Mouse (Mus musculus): ENCODE data around the gene Eaf2.

- TF ChIP-seq CTCF (IDR thresholded peaks at IDR 0.05; ENCODE audit: borderline replicate concordance, control insufficient read depth, extremely low read depth, insufficient read depth, low read length, poor library complexity) = no peak
- no peak for TF ChIP-seq POLR2A (IDR thresholded peaks at IDR 0.05; ENCODE audit: control insufficient read depth, extremely low read depth, insufficient read depth, low read length, poor library complexity)
Observed at GRCm38 (mm10) chr16:36820747-36821146, 54.1 kb downstream of the Eaf2 start.

Data from thymus, adult 2 months (tissue).